Mouse (Mus musculus) urinary bladder, postnatal 4 days (tissue): ENCODE data around the gene Scn10a.

Experiments used
- DNase-seq, 2 experiments: peaks; one replicate each; pipeline ENCODE4 v3.0.0; 2021 to 2022; ENCODE audit warnings: low spot score in 2 of 2

The Scn10a gene

GRCm38 (mm10) chr9:119575732-119576131 is 143.4 kb downstream of the Scn10a start:
- no peak for DNase-seq

- DNase-seq = no peak
These were observed 144.8 kb downstream of the Scn10a start for GRCm38 (mm10) chr9:119574366-119574765.

- DNase-seq = no peak
These were observed 146.1 kb downstream of the Scn10a start for GRCm38 (mm10) chr9:119573009-119573408.

GRCm38 (mm10) chr9:119571411-119571888 is 147.7 kb downstream of the Scn10a start:
- DNase-seq = no peak

- DNase-seq = no peak
These were observed 148.5 kb downstream of the Scn10a start for GRCm38 (mm10) chr9:119570652-119571051.

- DNase-seq = no peak
These were observed 150.4 kb downstream of the Scn10a start for GRCm38 (mm10) chr9:119568732-119569131.

- no peak for DNase-seq
These were observed 151.3 kb downstream of the Scn10a start for GRCm38 (mm10) chr9:119567800-119568199.

GRCm38 (mm10) chr9:119566214-119566613 is 152.9 kb downstream of the Scn10a start:
- DNase-seq = no peak

- DNase-seq = no peak
These were observed 154.3 kb downstream of the Scn10a start for GRCm38 (mm10) chr9:119564803-119565202.

- DNase-seq = no peak
These were observed 155.5 kb downstream of the Scn10a start for GRCm38 (mm10) chr9:119563617-119564016.

- no peak for DNase-seq
These were observed 156.9 kb downstream of the Scn10a start for GRCm38 (mm10) chr9:119562256-119562655.

GRCm38 (mm10) chr9:119561746-119562145 is 157.4 kb downstream of the Scn10a start:
- no peak for DNase-seq

- DNase-seq = no peak
These were observed 159.4 kb downstream of the Scn10a start for GRCm38 (mm10) chr9:119559537-119560276.
